Mouse (Mus musculus) lung, adult 2 months (tissue): ENCODE data around the gene Ndufb4.

Experiments used
- CTCF ChIP-seq: fragments of 200-500 bp; IDR thresholded peaks from 2 replicates; pipeline ENCODE4 v1.5.1; 2011; ENCODE audit warnings: mild to moderate bottlenecking, low read length, control low read depth; ENCODE audit not compliant: insufficient read depth
- POLR2A ChIP-seq: fragments of 200-500 bp; IDR thresholded peaks from 2 replicates; pipeline ENCODE4 v1.6.1; 2011; ENCODE audit warnings: low read depth, mild to moderate bottlenecking, control low read depth, low read length, borderline replicate concordance; ENCODE audit errors: extremely low read depth

DNA sequence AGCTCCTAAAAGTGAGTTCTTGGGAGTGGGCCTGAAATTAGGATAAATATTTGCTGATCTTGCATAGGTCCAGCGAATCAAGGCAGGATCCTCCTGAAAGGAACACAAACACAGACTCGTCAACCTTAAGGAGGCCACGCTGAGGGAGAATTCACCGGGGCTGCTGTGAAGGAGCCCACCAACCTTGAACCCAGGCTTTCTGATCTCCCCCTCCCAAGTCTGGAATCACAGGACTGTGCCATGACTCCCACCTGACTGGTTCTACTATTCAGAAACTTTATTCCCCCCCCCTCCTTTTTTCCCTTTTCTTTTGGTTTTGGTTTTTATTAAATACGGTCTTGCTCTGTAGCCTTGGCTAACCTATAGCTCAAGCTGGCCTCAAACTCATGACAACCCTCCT, 5.2 kb downstream of the Ndufb4 start:
- TF ChIP-seq CTCF (no peak), POLR2A (no peak)
